Mouse (Mus musculus) adrenal gland, postnatal 25 days (tissue): ENCODE measurements around the gene Boll. TPM values are rescaled to one million over a fixed set of nuclear protein-coding genes. Genes with fewer than 3 reads are reported as not detected.

ENCODE experiments used
- DNase-seq: peaks from one replicate; pipeline ENCODE4 v3.0.0; 2021; ENCODE audit warnings: mixed read lengths
- total RNA-seq: library from RNA; stranded (reverse); gene quantifications from 2 replicates; pipeline ENCODE4 v1.2.3, GENCODE M21; 2021

Gene Boll
- total RNA-seq, 1 experiment from 2014 or later, result 0.70 TPM

DNA sequence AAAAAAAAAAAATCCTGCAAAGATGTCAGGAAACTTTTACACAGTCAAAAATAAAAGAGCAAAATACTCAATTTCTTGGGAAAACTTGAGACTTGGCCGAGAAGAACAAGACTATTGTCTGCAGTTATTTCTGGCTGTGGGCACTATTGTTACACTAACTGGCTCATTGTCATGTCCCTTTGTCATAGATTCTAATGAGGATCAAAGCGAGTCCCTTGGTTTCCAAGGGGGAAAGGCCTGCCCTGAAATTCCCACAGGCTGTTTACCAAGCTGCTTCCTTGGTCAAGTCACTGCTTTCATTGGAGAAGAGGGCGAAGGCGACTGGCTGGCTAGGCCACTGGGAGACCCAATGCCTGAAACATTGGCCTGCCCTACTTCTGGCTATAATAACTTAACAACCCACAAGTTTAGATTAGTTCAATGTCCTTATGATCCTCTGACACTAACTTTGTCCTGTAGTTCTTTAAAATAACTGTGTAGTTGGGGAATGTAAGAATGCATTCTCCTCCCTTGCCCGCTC is 157.4 kb downstream of the Boll start:
- DNase-seq, result no peak

DNA sequence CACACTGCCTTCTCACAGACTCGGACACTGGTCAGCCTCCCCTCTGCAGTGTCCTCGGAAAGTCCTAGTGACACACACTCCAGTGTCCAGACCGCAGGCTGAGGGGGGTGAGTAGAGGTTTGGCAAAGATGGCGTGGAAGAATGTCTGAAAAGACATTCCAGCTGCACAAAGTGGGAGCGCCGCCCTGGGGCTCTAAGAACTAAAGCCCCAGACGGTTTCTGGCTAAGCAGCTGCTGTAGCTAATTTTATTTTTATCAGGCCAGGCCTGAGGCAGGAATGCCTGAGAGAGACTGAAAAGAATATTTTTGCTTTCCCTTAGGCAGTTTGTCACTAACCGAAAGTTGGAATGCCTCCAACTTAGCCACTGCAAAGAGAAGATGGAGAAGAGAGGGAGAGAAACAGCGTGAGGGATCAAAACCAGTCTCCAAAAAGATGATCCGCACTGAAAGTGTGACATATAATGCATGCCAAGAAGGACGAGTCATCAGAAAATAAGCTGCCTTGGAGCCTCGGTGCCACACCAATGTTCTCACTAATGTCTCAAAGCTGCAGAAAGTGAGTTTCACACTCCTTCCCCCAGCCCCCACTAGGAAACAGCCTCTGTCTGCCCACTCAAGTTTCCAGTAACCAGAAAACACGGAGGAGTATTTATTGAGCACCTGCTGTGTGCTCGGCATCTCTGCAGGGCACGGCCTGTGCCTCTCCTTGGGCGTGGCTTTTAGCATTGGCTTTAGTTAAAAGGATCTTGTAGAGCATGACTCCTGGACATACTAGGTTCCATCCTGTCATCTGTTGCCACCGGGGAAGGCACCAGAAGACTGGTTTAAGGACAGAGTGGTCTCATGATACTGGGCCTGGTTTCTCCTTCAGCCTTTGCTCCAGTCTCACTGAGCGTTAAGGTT is 161.2 kb downstream of the Boll start:
- peak; percentile 56 for DNase-seq

DNA sequence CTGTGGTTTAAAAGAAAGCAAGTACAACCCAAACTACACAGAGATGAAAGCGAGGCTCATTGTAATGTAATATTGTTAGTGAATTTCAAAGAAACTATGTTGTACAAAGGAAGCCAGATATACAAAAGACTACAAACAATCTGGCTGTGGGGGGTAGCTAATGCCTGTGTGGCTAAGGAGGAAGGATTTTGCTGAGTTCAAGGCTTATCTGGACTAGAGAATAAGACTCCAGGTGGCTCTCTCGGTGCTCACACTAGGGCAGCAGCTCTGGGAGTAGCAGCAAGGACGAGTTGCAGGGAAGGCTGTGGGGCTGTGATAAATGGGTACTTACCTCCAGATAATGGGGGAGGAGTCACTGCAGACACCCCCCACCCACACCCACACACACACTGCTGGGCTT is 164.6 kb downstream of the Boll start:
- no peak for DNase-seq

Other genes starting within 250 kb of the Boll start
- 227 and 289 TPM in 2 replicates for gene Mob4, start 232.2 kb downstream of the Boll start, total RNA-seq
- gene Rftn2, start 136.7 kb downstream of the Boll start, total RNA-seq, result 15.5 and 20.0 TPM in 2 replicates
- 6.9 and 8.1 TPM in 2 replicates for gene Mars2, start 126.3 kb downstream of the Boll start, total RNA-seq
- 5.0 TPM in 2 replicates for gene Plcl1, start 42.5 kb upstream of the Boll start, total RNA-seq